Mouse (Mus musculus) erythroblast, embryonic 14.5 days (primary cell): ENCODE measurements around the gene Mrpl11.

ENCODE experiments used
- GATA1 ChIP-seq: IDR thresholded peaks from 2 replicates; pipeline ENCODE4 v1.6.1; 2012; ENCODE audit warnings: low read length, inconsistent platforms, mixed read lengths
- TAL1 ChIP-seq: IDR thresholded peaks from 3 replicates; pipeline ENCODE4 v1.6.1; 2012; ENCODE audit warnings: low read length, inconsistent platforms, mixed read lengths

DNA sequence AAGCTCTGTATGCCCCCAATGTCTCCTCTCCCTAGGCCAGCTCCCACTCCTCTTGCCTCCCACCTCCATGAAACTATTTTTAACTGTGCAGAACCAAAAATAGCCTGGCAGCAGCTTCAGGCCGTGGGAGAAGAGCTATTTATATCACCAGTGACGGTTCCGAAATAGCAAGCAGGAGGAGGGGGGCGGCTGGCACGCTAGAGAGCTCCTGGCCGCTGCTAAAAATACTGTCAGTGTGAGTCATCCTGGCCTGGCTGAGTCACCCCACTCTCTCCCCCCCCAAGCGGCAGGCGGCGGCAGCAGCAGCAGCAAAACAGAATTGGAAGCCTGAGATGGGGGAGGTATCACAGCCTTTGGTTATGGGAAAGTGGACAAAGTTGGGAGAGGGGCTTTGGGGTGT, 31.0 kb downstream of the Mrpl11 start:
- no peak for TF ChIP-seq GATA1
- no peak for TF ChIP-seq TAL1
